17 mouse cellular contexts compared by ENCODE assay signal in genomic region chr11:90220750-90221149, GRCm38 (mm10). TPM values are rescaled to one million over a fixed set of nuclear protein-coding genes. Genes with fewer than 3 reads are reported as not detected.
DNase-seq lines count a peak whose midpoint lies in the region; ATAC-seq and TF ChIP-seq lines count a peak whose summit lies in the region.
"Had no signal": no experiment of that assay in that cellular context is flagged by ENCODE, and none has a peak within 500 bp of the region (broad histone marks: within the 10 kb centered on the region; RNA-seq: fewer than 3 reads in every experiment).

No protein-coding gene starts in this region.

- H3K4me1 ChIP-seq in hindbrain, embryonic 10.5 days (replicated peaks), result peaks cover 13% of the 10 kb centered on the region
- H3K4me1 ChIP-seq in hindbrain, embryonic 12.5 days, result no peaks in the 10 kb centered on the region
- H3K4me1 ChIP-seq in kidney, embryonic 16.5 days (ENCODE audit: insufficient read depth, low read length), result peaks cover 9% of the 10 kb centered on the region; the same call in 1 of the 2 replicates
- peaks cover 8% of the 10 kb centered on the region for H3K4me1 ChIP-seq in kidney, embryonic 15.5 days
- peaks cover 7 to 35% of the 10 kb centered on the region in 2 experiments; a peak in 3 of 4 replicates for H3K4me1 ChIP-seq in MEL (ENCODE audit: control insufficient read depth in 1 of 2, insufficient read depth in 2 of 2, low read length in 2 of 2)
- no peaks in the 10 kb centered on the region for H3K4me1 ChIP-seq in midbrain, embryonic 16.5 days (ENCODE audit: control insufficient read depth, insufficient read depth, low read length)
- H3K4me1 ChIP-seq: forebrain, embryonic 15.5 days had no signal

- no peak overlapping the region for H3K9ac ChIP-seq in hindbrain, embryonic 12.5 days
- H3K9ac ChIP-seq in kidney, embryonic 16.5 days (replicated peaks; ENCODE audit: low read length), result no peak overlapping the region
- H3K9ac ChIP-seq in kidney, embryonic 15.5 days, result no peak overlapping the region
- no peak overlapping the region for H3K9ac ChIP-seq in MEL (ENCODE audit: control insufficient read depth, low read depth, low read length, poor library complexity, severe bottlenecking)
- no peak overlapping the region for H3K9ac ChIP-seq in midbrain, embryonic 16.5 days (ENCODE audit: low read depth, low read length)
- H3K9ac ChIP-seq: forebrain, embryonic 15.5 days; hindbrain, embryonic 14.5 days had no signal

- no peaks in the 10 kb centered on the region for H3K9me3 ChIP-seq in hindbrain, embryonic 10.5 days
- no peaks in the 10 kb centered on the region for H3K9me3 ChIP-seq in hindbrain, embryonic 12.5 days (replicated peaks)
- no peaks in the 10 kb centered on the region for H3K9me3 ChIP-seq in kidney, embryonic 16.5 days (ENCODE audit: low read length)
- no peaks in the 10 kb centered on the region for H3K9me3 ChIP-seq in kidney, embryonic 15.5 days (replicated peaks)
- H3K9me3 ChIP-seq in MEL (replicated peaks; ENCODE audit: insufficient read depth, low read length), result no peaks in the 10 kb centered on the region
- H3K9me3 ChIP-seq in midbrain, embryonic 16.5 days (replicated peaks; ENCODE audit: control insufficient read depth, low read length, poor library complexity, severe bottlenecking), result no peaks in the 10 kb centered on the region
- H3K9me3 ChIP-seq: forebrain, embryonic 15.5 days; heart, embryonic 10.5 days had no signal

- no peaks in the 10 kb centered on the region for H3K36me3 ChIP-seq in hindbrain, embryonic 10.5 days
- no peaks in the 10 kb centered on the region for H3K36me3 ChIP-seq in hindbrain, embryonic 12.5 days
- H3K36me3 ChIP-seq in kidney, embryonic 16.5 days (ENCODE audit: insufficient read depth, low read length), result no peaks in the 10 kb centered on the region
- no peaks in the 10 kb centered on the region for H3K36me3 ChIP-seq in kidney, embryonic 15.5 days
- H3K36me3 ChIP-seq in MEL (ENCODE audit: control insufficient read depth in 1 of 2, insufficient read depth in 2 of 2, low read length in 2 of 2) (peaks cover 0 to 30% of the 10 kb centered on the region in 2 experiments; a peak in 2 of 4 replicates), myocyte (ENCODE audit: control insufficient read depth, insufficient read depth) (no peaks in the 10 kb centered on the region)
- no peaks in the 10 kb centered on the region for H3K36me3 ChIP-seq in midbrain, embryonic 16.5 days (ENCODE audit: control insufficient read depth, insufficient read depth, low read length)
- H3K36me3 ChIP-seq: forebrain, embryonic 15.5 days; heart, embryonic 10.5 days had no signal

- TF ChIP-seq CTCF in MEL (IDR thresholded peaks at IDR 0.05 in 2 of 3, conservative IDR thresholded peaks at IDR 0.05 in 1 of 3; ENCODE audit: control insufficient read depth in 1 of 3, insufficient read depth in 1 of 3, low read depth in 2 of 3, low read length in 3 of 3, poor library complexity in 1 of 3, severe bottlenecking in 1 of 3), result no peak

- no peak overlapping the region for H3K4me3 ChIP-seq in hindbrain, embryonic 10.5 days
- no peak overlapping the region for H3K4me3 ChIP-seq in hindbrain, embryonic 12.5 days
- H3K4me3 ChIP-seq in kidney, embryonic 16.5 days (ENCODE audit: low read length), result no peak overlapping the region
- H3K4me3 ChIP-seq in kidney, embryonic 15.5 days (replicated peaks), result no peak overlapping the region
- H3K4me3 ChIP-seq in MEL (ENCODE audit: control insufficient read depth in 1 of 2, insufficient read depth in 1 of 2, low read depth in 2 of 2, low read length in 2 of 2) (no peak overlapping the region), myocyte (no peak overlapping the region)
- H3K4me3 ChIP-seq in midbrain, embryonic 16.5 days (ENCODE audit: low read depth, low read length), result no peak overlapping the region
- H3K4me3 ChIP-seq: forebrain, embryonic 15.5 days; heart, embryonic 10.5 days had no signal

- ATAC-seq in hindbrain, embryonic 12.5 days (ENCODE audit: low FRiP score), result no peak
- no peak; the same call in 1 of the 2 replicates for ATAC-seq in kidney, embryonic 16.5 days (ENCODE audit: low FRiP score, low TSS enrichment)
- ATAC-seq in kidney, embryonic 15.5 days (replicated peaks; ENCODE audit: low FRiP score), result no peak
- no peak for ATAC-seq in midbrain, embryonic 16.5 days
- ATAC-seq: forebrain, embryonic 15.5 days had no signal

- H3K27me3 ChIP-seq in hindbrain, embryonic 10.5 days (ENCODE audit: insufficient read depth, poor library complexity, severe bottlenecking), result no peaks in the 10 kb centered on the region
- no peaks in the 10 kb centered on the region for H3K27me3 ChIP-seq in hindbrain, embryonic 12.5 days
- H3K27me3 ChIP-seq in kidney, embryonic 16.5 days (ENCODE audit: insufficient read depth, low read length), result no peaks in the 10 kb centered on the region
- no peaks in the 10 kb centered on the region for H3K27me3 ChIP-seq in kidney, embryonic 15.5 days
- H3K27me3 ChIP-seq in MEL (ENCODE audit: control insufficient read depth in 1 of 2, insufficient read depth in 2 of 2, low read length in 2 of 2) (no peaks in the 10 kb centered on the region), myocyte (ENCODE audit: control insufficient read depth, insufficient read depth, insufficient read length) (no peaks in the 10 kb centered on the region)
- no peaks in the 10 kb centered on the region for H3K27me3 ChIP-seq in midbrain, embryonic 16.5 days (ENCODE audit: control insufficient read depth, insufficient read depth, low read depth, low read length)
- H3K27me3 ChIP-seq: forebrain, embryonic 15.5 days had no signal

- WGBS in hindbrain, embryonic 10.5 days, result 36% methylated on average over 2 of the region's 2 CpGs
- 30% methylated on average over 2 of the region's 2 CpGs for WGBS in hindbrain, embryonic 12.5 days
- WGBS in kidney, embryonic 16.5 days, result 24% methylated on average over 2 of the region's 2 CpGs
- WGBS in kidney, embryonic 15.5 days, result 19% methylated on average over 2 of the region's 2 CpGs
- 51% methylated on average over 2 of the region's 2 CpGs for WGBS in midbrain, embryonic 16.5 days

- no peak for DNase-seq in hindbrain, embryonic 10.5 days (ENCODE audit: low spot score)
- DNase-seq in MEL (ENCODE audit: low read depth, low spot score), result no peak
- DNase-seq: adrenal gland, postnatal 10 days; cerebellum, adult 11 months; cerebellum, adult 9-10 months; cerebellum, postnatal 25 days; gastrocnemius, postnatal 36 days; heart, postnatal 10 days; heart, postnatal 4 days had no signal

- H3K4me2 ChIP-seq in hindbrain, embryonic 12.5 days (replicated peaks), result no peak overlapping the region
- H3K4me2 ChIP-seq in kidney, embryonic 16.5 days (replicated peaks; ENCODE audit: low read depth, low read length), result no peak overlapping the region
- H3K4me2 ChIP-seq in kidney, embryonic 15.5 days, result no peak overlapping the region
- peak overlapping the region; percentile 57 for H3K4me2 ChIP-seq in myocyte (ENCODE audit: low read depth)
- H3K4me2 ChIP-seq in midbrain, embryonic 16.5 days (ENCODE audit: low read length), result no peak overlapping the region
- H3K4me2 ChIP-seq: forebrain, embryonic 15.5 days; hindbrain, embryonic 14.5 days had no signal

- no peak for TF ChIP-seq EP300 in MEL (IDR thresholded peaks at IDR 0.05; ENCODE audit: low read depth in 1 of 2, low read length in 2 of 2)

- no peak for TF ChIP-seq RAD21 in MEL (IDR thresholded peaks at IDR 0.05; ENCODE audit: low read depth, low read length)

- no peak for TF ChIP-seq POLR2A in MEL (IDR thresholded peaks at IDR 0.05; ENCODE audit: control insufficient read depth in 1 of 2, insufficient read depth in 1 of 2, low read depth in 1 of 2, low read length in 2 of 2, poor library complexity in 1 of 2)
- no peak for TF ChIP-seq POLR2A in myocyte (IDR thresholded peaks at IDR 0.05; ENCODE audit: insufficient read length, low read depth)

- H3K27ac ChIP-seq in hindbrain, embryonic 10.5 days, result peak overlapping the region; percentile 23; the same call in 1 of the 2 replicates
- no peak overlapping the region for H3K27ac ChIP-seq in hindbrain, embryonic 12.5 days
- 0 out of 2 replicates have a peak overlapping the region, but pooled peaks have one; percentile 5 for H3K27ac ChIP-seq in kidney, embryonic 16.5 days (ENCODE audit: low read length)
- no peak overlapping the region for H3K27ac ChIP-seq in kidney, embryonic 15.5 days
- H3K27ac ChIP-seq in MEL (ENCODE audit: control insufficient read depth, low read depth, low read length), result no peak overlapping the region
- H3K27ac ChIP-seq in midbrain, embryonic 16.5 days (ENCODE audit: low read length), result no peak overlapping the region
- H3K27ac ChIP-seq: forebrain, embryonic 15.5 days; heart, embryonic 10.5 days; hindbrain, embryonic 14.5 days had no signal

- no peak overlapping the region for H3ac ChIP-seq in myocyte (ENCODE audit: control insufficient read depth, insufficient read length)

- H3K79me2 ChIP-seq in MEL (ENCODE audit: control insufficient read depth, insufficient read depth, low read length, poor library complexity) (no peaks in the 10 kb centered on the region), myocyte (ENCODE audit: control insufficient read depth, insufficient read depth) (no peaks in the 10 kb centered on the region)

TF ChIP-seq in myocyte, 11 proteins besides CTCF, POLR2A, EP300 and RAD21 (continues in another document):
- TF ChIP-seq USF1 (IDR thresholded peaks at IDR 0.05; ENCODE audit: low read depth), result no peak

RNA-seq across cellular contexts. Expression of gene Mmd, which starts 28.5 kb away (rescaled TPM):
- 44.3 and 55.9 TPM in 2 replicates for polyA plus RNA-seq in hindbrain, embryonic 10.5 days (2016; fragmentation: Nextera tagmentation; extraction: Ambion mirVana)
- 76.7 and 76.8 TPM in 2 replicates for polyA plus RNA-seq in hindbrain, embryonic 12.5 days (2016; fragmentation: Nextera tagmentation; extraction: Ambion mirVana)
- polyA plus RNA-seq in kidney, embryonic 16.5 days (2015; fragmentation: Nextera tagmentation; extraction: Ambion mirVana), result 36.1 and 37.3 TPM in 2 replicates
- 36.6 and 38.0 TPM in 2 replicates for polyA plus RNA-seq in kidney, embryonic 15.5 days (2015; fragmentation: Nextera tagmentation; extraction: Ambion mirVana)
- 7.1 and 7.4 TPM in 2 replicates for total RNA-seq in MEL (2012; rRNA removed)
- polyA plus RNA-seq in MEL (2012; ENCODE audit: insufficient read depth in 1 of 2, insufficient read length in 2 of 2, low read depth in 1 of 2, low replicate concordance in 2 of 2, missing spikeins in 1 of 2) (10 to 100 TPM in 1 of 2 experiments, not detected in 1; 15.5 TPM), myocyte (2012; fragmentation: generic; extraction: Trizol) (36.0 TPM)
- 139 and 148 TPM in 2 replicates for polyA plus RNA-seq in midbrain, embryonic 16.5 days (2015; fragmentation: Nextera tagmentation; extraction: Ambion mirVana)

RNA-seq across cellular contexts. Expression of gene Gm45716, which starts 33.3 kb away (rescaled TPM):
- polyA plus RNA-seq in hindbrain, embryonic 10.5 days (2016; fragmentation: Nextera tagmentation; extraction: Ambion mirVana), result 15.6 and 19.0 TPM in 2 replicates
- polyA plus RNA-seq in hindbrain, embryonic 12.5 days (2016; fragmentation: Nextera tagmentation; extraction: Ambion mirVana), result 20.5 and 22.0 TPM in 2 replicates
- 5.8 and 6.7 TPM in 2 replicates for polyA plus RNA-seq in kidney, embryonic 16.5 days (2015; fragmentation: Nextera tagmentation; extraction: Ambion mirVana)
- 8.1 and 9.8 TPM in 2 replicates for polyA plus RNA-seq in kidney, embryonic 15.5 days (2015; fragmentation: Nextera tagmentation; extraction: Ambion mirVana)
- total RNA-seq in MEL (2012; rRNA removed), result 2.0 and 2.9 TPM in 2 replicates
- polyA plus RNA-seq in MEL (2012; ENCODE audit: insufficient read depth in 1 of 2, insufficient read length in 2 of 2, low read depth in 1 of 2, low replicate concordance in 2 of 2, missing spikeins in 1 of 2), result 1 to 10 TPM in 1 of 2 experiments, not detected in 1; 4.1 TPM
- polyA plus RNA-seq in myocyte (2012; fragmentation: generic; extraction: Trizol), result 3.0 TPM
- polyA plus RNA-seq in midbrain, embryonic 16.5 days (2015; fragmentation: Nextera tagmentation; extraction: Ambion mirVana), result 23.2 and 23.3 TPM in 2 replicates

Comparison
In these comparisons a context has a peak if more than half of its experiments do, and no peak if none do; other contexts are left out.
1. H3K27ac ChIP-seq: peak in hindbrain, embryonic 10.5 days (single experiment) and kidney, embryonic 16.5 days (single experiment); none in hindbrain, embryonic 12.5 days (single experiment), kidney, embryonic 15.5 days (single experiment), MEL (single experiment) and midbrain, embryonic 16.5 days (single experiment).